Comparison of ENCODE assay signal across 13 mouse cellular contexts in the genomic region with DNA sequence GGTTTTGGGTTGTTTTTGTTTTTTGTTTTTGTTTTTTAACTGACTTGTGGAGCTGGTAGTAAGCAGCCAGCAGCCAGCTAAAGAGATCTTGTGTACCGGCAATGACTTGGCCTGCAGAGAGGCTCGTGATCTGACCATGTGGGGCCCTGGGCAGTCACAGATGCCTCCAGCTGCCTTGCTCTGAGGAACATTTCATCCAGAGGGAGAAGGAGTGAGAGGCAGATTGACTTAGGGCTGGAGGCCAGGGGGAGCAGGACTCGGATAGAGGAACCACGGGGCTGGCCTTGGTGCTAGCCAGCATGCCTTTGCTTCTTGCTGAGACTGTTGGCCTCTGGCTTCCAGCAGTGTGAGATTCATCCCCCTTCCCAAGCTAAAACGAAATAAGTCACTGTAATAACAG. TPM values are rescaled to one million over a fixed set of nuclear protein-coding genes. Genes with fewer than 3 reads are reported as not detected.
DNase-seq lines count a peak whose midpoint lies in the region; ATAC-seq lines count a peak whose summit lies in the region.
"Had no signal": no experiment of that assay in that cellular context is flagged by ENCODE, and none has a peak within 500 bp of the region (broad histone marks: within the 10 kb centered on the region; RNA-seq: fewer than 3 reads in every experiment).

No protein-coding gene starts in this region.

- ATAC-seq in monocyte, adult 5-6 weeks (replicated peaks; ENCODE audit: insufficient number of reproducible peaks, low FRiP score, low TSS enrichment, poor library complexity, severe bottlenecking) = no peak
- ATAC-seq: forebrain, embryonic 14.5 days; intestine, embryonic 15.5 days had no signal

- DNase-seq in cerebellum, postnatal 10 days = peak; percentile 39 to 59
- DNase-seq in cerebellum, adult 9-10 months = no peak
- peak; percentile 44 for DNase-seq in kidney, postnatal 10 days
- DNase-seq in kidney, postnatal 36 days = no peak
- DNase-seq in fibroblast of lung, adult 2 months (ENCODE audit: low read depth) = peak; percentile 14
- DNase-seq in lung, postnatal 25 days (ENCODE audit: low spot score) = peak; percentile 2
- DNase-seq in thymus, adult 18-20 months = no peak
- DNase-seq: adrenal gland, postnatal 10 days; retina, postnatal 1 day; spleen, adult 18-20 months had no signal

RNA-seq across cellular contexts. Expression of gene Adck1, which starts 43.2 kb away (rescaled TPM):
- total RNA-seq in monocyte, adult 5-6 weeks (2017) = 8.2 to 13.2 TPM (median 8.7 TPM) in 3 replicates

Comparison
In these comparisons a context has a peak if more than half of its experiments do, and no peak if none do; other contexts are left out.
1. DNase-seq: peak in cerebellum, postnatal 10 days (2 of 2), kidney, postnatal 10 days (single experiment), fibroblast of lung, adult 2 months (single experiment) and lung, postnatal 25 days (single experiment); none in cerebellum, adult 9-10 months (single experiment), kidney, postnatal 36 days (0 of 2) and thymus, adult 18-20 months (0 of 2).